Mouse (Mus musculus) CH12.LX (cell line): ENCODE measurements at regions not wholly inside any gene's neighbourhood (a gene's known extent, or its start where the extent isn't known, plus 50 kb on each side); places are given as distances from the start of the nearest gene placed in this dataset.

Experiments
- DNase-seq: peaks from one replicate; pipeline ENCODE4 v3.0.0-alpha.2; 2013; ENCODE audit errors: extremely low read depth
- H3K27ac ChIP-seq: 2 replicates; pipeline ENCODE4 v1.5.1; 2012; ENCODE audit warnings: low read depth, mild to moderate bottlenecking, control low read depth, moderate library complexity; ENCODE audit not compliant: insufficient read depth
- H3K27me3 ChIP-seq: replicated peaks from 2 replicates; pipeline ENCODE3; 2012; ENCODE audit warnings: inconsistent platforms
- H3K36me3 ChIP-seq, 2 experiments: replicated peaks in 1 of 2; 2 replicates each; pipeline versions ENCODE3 to v1.6.1; 2012; ENCODE audit warnings: inconsistent platforms in 1 of 2, low read length in 1 of 2, mild to moderate bottlenecking in 1 of 2, mixed read lengths in 1 of 2, moderate library complexity in 1 of 2; ENCODE audit not compliant: control insufficient read depth in 1 of 2, insufficient read depth in 1 of 2
- H3K4me1 ChIP-seq, 2 experiments: 2 replicates each; pipeline ENCODE4 v1.6.1; 2012; ENCODE audit warnings: inconsistent platforms in 1 of 2, moderate library complexity in 1 of 2; ENCODE audit not compliant: insufficient read depth in 2 of 2, control insufficient read depth in 1 of 2
- H3K4me2 ChIP-seq: 2 replicates; pipeline ENCODE4 v1.6.1; 2012; ENCODE audit warnings: low read depth, mild to moderate bottlenecking, control low read depth; ENCODE audit not compliant: poor library complexity, insufficient read depth, severe bottlenecking
- H3K4me3 ChIP-seq, 3 experiments: fragments of 150-350 bp in 1 of 3; sonication (generic) in 1 of 3; replicated peaks in 1 of 3; 2 replicates each; pipeline versions ENCODE3 to v1.5.1; 2011 to 2012; ENCODE audit warnings: low read depth in 2 of 3, low read length in 2 of 3, mild to moderate bottlenecking in 2 of 3, moderate library complexity in 2 of 3, control low read depth in 1 of 3, improper control_type of control experiment in 1 of 3, inconsistent platforms in 1 of 3, mixed read lengths in 1 of 3; ENCODE audit not compliant: poor library complexity in 1 of 3
- H3K79me2 ChIP-seq: replicated peaks from 2 replicates; pipeline ENCODE4 v1.6.1; 2012; ENCODE audit warnings: mild to moderate bottlenecking, moderate library complexity; ENCODE audit not compliant: control insufficient read depth, poor library complexity, insufficient read depth, severe bottlenecking; ENCODE audit errors: extremely low read depth
- H3K9ac ChIP-seq: 2 replicates; pipeline ENCODE4 v1.6.1; 2012; ENCODE audit warnings: low read depth, mild to moderate bottlenecking, control low read depth, moderate library complexity; ENCODE audit not compliant: insufficient read depth
- H3K9me3 ChIP-seq: replicated peaks from 2 replicates; pipeline ENCODE3; 2012; ENCODE audit warnings: low read length, inconsistent platforms, mixed read lengths
- BHLHE40 ChIP-seq: IDR thresholded peaks from 2 replicates; pipeline ENCODE4 v1.6.1; 2011; ENCODE audit warnings: mild to moderate bottlenecking, low read depth, low read length, improper control_type of control experiment
- CHD2 ChIP-seq: IDR thresholded peaks from 2 replicates; pipeline ENCODE4 v1.6.1; 2011; ENCODE audit warnings: low read length, improper control_type of control experiment
- CTCF ChIP-seq, 2 experiments: IDR thresholded peaks in 1 of 2; conservative IDR thresholded peaks in 1 of 2; 2 replicates each; pipeline ENCODE4 v1.5.1; 2011 to 2012; ENCODE audit warnings: low read depth in 2 of 2, low read length in 2 of 2, improper control_type of control experiment in 1 of 2, inconsistent platforms in 1 of 2, mild to moderate bottlenecking in 1 of 2, moderate library complexity in 1 of 2
- ELF1 ChIP-seq: IDR thresholded peaks from 2 replicates; pipeline ENCODE4 v1.6.1; 2014; ENCODE audit warnings: low read depth, mild to moderate bottlenecking, inconsistent platforms, low read length, improper control_type of control experiment
- EP300 ChIP-seq: IDR thresholded peaks from 2 replicates; pipeline ENCODE4 v1.6.1; 2011; ENCODE audit warnings: low read length, improper control_type of control experiment
- HCFC1 ChIP-seq: IDR thresholded peaks from 2 replicates; pipeline ENCODE4 v1.6.1; 2012; ENCODE audit warnings: low read depth, mild to moderate bottlenecking, inconsistent platforms, low read length, improper control_type of control experiment
- IRF4 ChIP-seq: IDR thresholded peaks from 2 replicates; pipeline ENCODE4 v1.6.1; 2014; ENCODE audit warnings: low read depth, mild to moderate bottlenecking, inconsistent platforms, low read length, improper control_type of control experiment
- JUND ChIP-seq: conservative IDR thresholded peaks from 2 replicates; pipeline ENCODE4 v1.6.1; 2011; ENCODE audit warnings: low read depth, low read length, improper control_type of control experiment
- KAT2A ChIP-seq: IDR thresholded peaks from 2 replicates; pipeline ENCODE4 v1.6.1; 2012; ENCODE audit warnings: low read length, improper control_type of control experiment, inconsistent platforms; ENCODE audit not compliant: insufficient replicate concordance
- MXI1 ChIP-seq: IDR thresholded peaks from 2 replicates; pipeline ENCODE4 v1.6.1; 2011; ENCODE audit warnings: mild to moderate bottlenecking, low read depth, low read length, improper control_type of control experiment
- MYC ChIP-seq: IDR thresholded peaks from 2 replicates; pipeline ENCODE4 v1.6.1; 2011; ENCODE audit warnings: low read depth, mild to moderate bottlenecking, improper control_type of control experiment, low read length
- NRF1 ChIP-seq: IDR thresholded peaks from 2 replicates; pipeline ENCODE4 v1.6.1; 2014; ENCODE audit warnings: low read depth, mild to moderate bottlenecking, inconsistent platforms, low read length, improper control_type of control experiment, moderate library complexity
- PAX5 ChIP-seq: IDR thresholded peaks from 2 replicates; pipeline ENCODE4 v1.6.1; 2012; ENCODE audit warnings: low read length, inconsistent platforms, mixed read lengths
- POLR2A ChIP-seq: IDR thresholded peaks from 2 replicates; pipeline ENCODE4 v1.6.1; 2011; ENCODE audit warnings: low read depth, mild to moderate bottlenecking, improper control_type of control experiment, low read length
- POLR2AphosphoS2 ChIP-seq: IDR thresholded peaks from 2 replicates; pipeline ENCODE4 v1.6.1; 2011; ENCODE audit warnings: low read depth, low read length, improper control_type of control experiment
- RAD21 ChIP-seq: IDR thresholded peaks from 2 replicates; pipeline ENCODE4 v1.6.1; 2011; ENCODE audit warnings: low read depth, mild to moderate bottlenecking, low read length, improper control_type of control experiment, moderate library complexity
- RCOR1 ChIP-seq: conservative IDR thresholded peaks from 2 replicates; pipeline ENCODE4 v1.6.1; 2012; ENCODE audit warnings: low read depth, mild to moderate bottlenecking, inconsistent platforms, low read length, improper control_type of control experiment
- SIN3A ChIP-seq: IDR thresholded peaks from 2 replicates; pipeline ENCODE4 v1.6.1; 2012; ENCODE audit warnings: low read length, improper control_type of control experiment, inconsistent platforms
- SMC3 ChIP-seq: IDR thresholded peaks from 2 replicates; pipeline ENCODE4 v1.6.1; 2011; ENCODE audit warnings: low read depth, low read length, improper control_type of control experiment
- TBP ChIP-seq: conservative IDR thresholded peaks from 2 replicates; pipeline ENCODE4 v1.6.1; 2011; ENCODE audit warnings: low read depth, low read length, improper control_type of control experiment
- TCF12 ChIP-seq: IDR thresholded peaks from 2 replicates; pipeline ENCODE4 v1.6.1; 2014; ENCODE audit warnings: low read depth, mild to moderate bottlenecking, inconsistent platforms, low read length, improper control_type of control experiment
- USF2 ChIP-seq: conservative IDR thresholded peaks from 2 replicates; pipeline ENCODE4 v1.6.1; 2011; ENCODE audit warnings: low read depth, low read length, improper control_type of control experiment
- ZC3H11A ChIP-seq: IDR thresholded peaks from 2 replicates; pipeline ENCODE4 v1.6.1; 2012; ENCODE audit warnings: low read depth, mild to moderate bottlenecking, inconsistent platforms, low read length, improper control_type of control experiment
- ZKSCAN1 ChIP-seq: IDR thresholded peaks from 2 replicates; pipeline ENCODE4 v1.6.1; 2012; ENCODE audit warnings: low read depth, inconsistent platforms, low read length, improper control_type of control experiment, borderline replicate concordance
- ZMIZ1 ChIP-seq: IDR thresholded peaks from 2 replicates; pipeline ENCODE4 v1.6.1; 2012; ENCODE audit warnings: low read depth, mild to moderate bottlenecking, inconsistent platforms, low read length, improper control_type of control experiment
- ZNF384 ChIP-seq: IDR thresholded peaks from 2 replicates; pipeline ENCODE4 v1.6.1; 2012; ENCODE audit warnings: low read depth, low read length, improper control_type of control experiment, inconsistent platforms
- dilution Hi-C: fragments of 300-500 bp; cut with MboI; formaldehyde crosslinking; loops from 2 replicates; pipeline ENCODE4 v1.14.3; 2020; ENCODE audit warnings: low sequenced_read_pairs; ENCODE audit not compliant: extremely low pct_unique_long_range_greater_than_20kb, extremely low pct_ligation_motif_present
- in situ Hi-C: fragments of 300-500 bp; cut with MboI; formaldehyde crosslinking; loops from 3 replicates; pipeline ENCODE4 v1.14.3; 2019; ENCODE audit warnings: low sequenced_read_pairs, low pct_ligation_motif_present, low pct_unique_long_range_greater_than_20kb, mixed read lengths

DNA sequence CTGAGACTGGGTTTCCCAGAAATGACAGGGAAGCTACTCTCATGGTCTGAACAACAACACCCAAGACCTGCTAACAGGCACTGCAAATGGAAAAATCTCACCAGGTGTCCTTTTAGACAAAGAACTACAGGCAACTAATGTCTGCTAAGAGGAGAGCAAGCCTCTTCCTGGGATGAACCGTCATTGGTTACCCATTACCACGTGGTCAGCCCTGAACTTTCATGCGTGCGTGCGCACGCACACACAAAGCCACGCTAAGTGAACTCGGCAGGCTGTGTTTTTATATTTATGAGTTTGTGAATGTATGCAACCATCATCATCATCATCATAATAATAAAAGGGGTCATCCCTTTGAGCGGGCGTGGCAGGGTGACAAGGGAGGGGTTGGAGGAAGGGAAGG, 315.0 kb upstream of the Tbx3 start:
- Histone ChIP-seq H3K27me3 (no peaks in the 10 kb centered on the region), H3K27ac (no peak overlapping the region), H3K4me3 (no peak overlapping the region), H3K79me2 (no peaks in the 10 kb centered on the region), H3K9me3 (peaks cover 78% of the 10 kb centered on the region), H3K4me1 (no peaks in the 10 kb centered on the region), H3K4me2 (no peak overlapping the region), H3K36me3 (no peaks in the 10 kb centered on the region), H3K9ac (no peak overlapping the region)
- dilution Hi-C loops (no loop called here), in situ Hi-C loops (no loop called here)
- DNase-seq, result no peak
- TF ChIP-seq POLR2A (no peak), TCF12 (no peak), KAT2A (no peak), RCOR1 (no peak), MXI1 (no peak), MYC (no peak), PAX5 (no peak), ZMIZ1 (no peak), RAD21 (no peak), CHD2 (no peak), ELF1 (no peak), CTCF (conservative IDR thresholded peaks at IDR 0.05 in 1 of 2, IDR thresholded peaks at IDR 0.05 in 1 of 2; ENCODE audit: low read depth in 2 of 2, low read length in 2 of 2) (no peak), NRF1 (no peak), HCFC1 (no peak)

- no peaks in the 10 kb centered on the region for H3K4me1 ChIP-seq
- H3K27me3 ChIP-seq, result no peaks in the 10 kb centered on the region
- peaks cover 78% of the 10 kb centered on the region for H3K9me3 ChIP-seq
- H3K27ac ChIP-seq, result no peak overlapping the region
- TF ChIP-seq SMC3 (no peak), ELF1 (no peak), TBP (no peak), USF2 (no peak), BHLHE40 (no peak), ZNF384 (no peak), EP300 (no peak), SIN3A (no peak), IRF4 (no peak), ZC3H11A (no peak), NRF1 (no peak), RAD21 (no peak), ZKSCAN1 (no peak), KAT2A (no peak), TCF12 (no peak), RCOR1 (no peak), JUND (no peak), POLR2AphosphoS2 (no peak), POLR2A (no peak)
- H3K36me3 ChIP-seq, result no peaks in the 10 kb centered on the region
- H3K9ac ChIP-seq, result no peak overlapping the region
- in situ Hi-C loops (no loop called here), dilution Hi-C loops (no loop called here)
- no peak for DNase-seq
- H3K79me2 ChIP-seq, result no peaks in the 10 kb centered on the region
- no peak overlapping the region for H3K4me3 ChIP-seq
- H3K4me2 ChIP-seq, result no peak overlapping the region
Measured at GRCm38 (mm10) chr5:119356051-119356450, 314.4 kb upstream of the Tbx3 start.
